Mouse (Mus musculus) frontal cortex, postnatal 14 days (tissue): Measurements from ENCODE around the gene Spata16.

ENCODE experiments used
- DNase-seq, 2 experiments: peaks; one replicate each; pipeline ENCODE4 v3.0.0; 2022; ENCODE audit warnings: low spot score in 2 of 2

Gene Spata16

GRCm38 (mm10) chr3:26832954-26833353, 195.5 kb downstream of the Spata16 start:
- no peak for DNase-seq

GRCm38 (mm10) chr3:26834178-26835050, 197.0 kb downstream of the Spata16 start:
- peak in 1 of 2 experiments; percentile 46 for DNase-seq

DNA sequence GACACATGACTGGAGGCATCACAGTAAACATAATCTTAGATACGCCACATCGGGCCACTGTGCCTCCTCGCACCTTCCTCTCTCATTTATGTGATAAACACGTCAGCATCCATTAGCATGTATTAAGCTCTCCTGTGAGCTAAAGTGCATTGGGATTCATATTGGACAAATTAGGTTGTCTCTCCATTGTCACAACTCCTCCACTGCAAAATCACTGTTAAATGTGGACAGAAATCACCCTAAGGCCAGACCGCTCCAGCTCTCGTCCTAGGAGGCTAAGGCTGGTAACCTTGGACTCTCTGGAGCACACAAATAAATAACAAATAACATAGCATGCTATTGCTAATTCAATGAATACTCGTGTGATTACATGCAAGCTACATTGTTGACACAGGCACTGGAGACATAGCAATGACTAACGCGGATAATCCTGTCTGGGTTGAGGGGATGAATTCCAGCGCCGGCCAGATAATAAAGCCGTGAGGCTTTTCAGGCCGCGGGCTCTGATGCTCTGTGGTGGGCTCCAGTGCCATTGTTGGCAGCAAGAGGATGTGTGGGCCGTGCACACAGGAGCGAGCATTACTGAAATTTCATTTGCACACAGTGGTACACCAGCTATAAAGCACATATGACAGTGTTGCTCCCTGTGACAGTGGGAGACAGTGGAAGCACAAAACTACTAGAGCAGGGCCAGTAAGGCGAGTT, 197.8 kb downstream of the Spata16 start:
- no peak for DNase-seq

DNA sequence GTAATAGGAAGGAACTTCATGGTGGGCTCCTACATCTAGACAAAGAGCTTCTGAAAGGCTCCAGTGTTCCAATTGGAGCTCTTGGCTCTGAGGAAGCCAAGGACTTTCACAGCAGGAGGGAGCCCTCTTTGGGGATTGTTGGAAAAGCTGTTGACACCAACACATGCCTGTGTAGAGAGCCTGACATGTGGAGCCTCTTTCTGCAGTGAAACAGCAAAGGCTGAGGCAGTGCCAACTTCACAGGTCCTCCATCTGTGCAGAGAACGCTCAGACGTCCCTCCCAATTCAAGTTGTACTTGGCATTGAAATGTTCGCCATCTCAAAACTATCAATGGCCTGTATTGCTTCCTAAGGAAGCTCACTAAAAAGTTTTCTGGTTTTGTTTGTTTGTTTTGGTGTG, 207.6 kb downstream of the Spata16 start:
- peak in 1 of 2 experiments; percentile 23 for DNase-seq

- no peak for DNase-seq
These were observed 210.5 kb downstream of the Spata16 start for GRCm38 (mm10) chr3:26847935-26848334.

DNA sequence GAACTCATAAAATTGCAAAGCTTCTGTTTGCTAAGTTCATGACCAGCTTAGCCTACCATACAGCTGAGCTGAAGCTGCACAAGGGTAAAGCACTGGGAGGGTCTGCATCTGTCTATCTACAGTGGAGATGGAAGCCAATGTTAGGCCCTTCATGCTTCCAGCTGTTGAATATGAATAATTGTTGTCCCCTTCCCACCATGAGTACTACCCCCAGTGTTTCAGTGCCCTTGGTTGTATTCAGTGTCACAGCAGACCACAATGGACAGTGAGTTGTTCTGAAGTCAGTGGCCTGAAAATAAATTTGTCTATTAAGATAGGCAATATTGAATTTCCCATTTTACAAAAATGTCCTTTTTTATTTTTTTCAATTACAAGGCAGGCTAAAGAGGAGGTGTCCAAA, 212.8 kb downstream of the Spata16 start:
- no peak for DNase-seq

- no peak for DNase-seq
These were observed 213.5 kb downstream of the Spata16 start for GRCm38 (mm10) chr3:26850691-26851563.

DNA sequence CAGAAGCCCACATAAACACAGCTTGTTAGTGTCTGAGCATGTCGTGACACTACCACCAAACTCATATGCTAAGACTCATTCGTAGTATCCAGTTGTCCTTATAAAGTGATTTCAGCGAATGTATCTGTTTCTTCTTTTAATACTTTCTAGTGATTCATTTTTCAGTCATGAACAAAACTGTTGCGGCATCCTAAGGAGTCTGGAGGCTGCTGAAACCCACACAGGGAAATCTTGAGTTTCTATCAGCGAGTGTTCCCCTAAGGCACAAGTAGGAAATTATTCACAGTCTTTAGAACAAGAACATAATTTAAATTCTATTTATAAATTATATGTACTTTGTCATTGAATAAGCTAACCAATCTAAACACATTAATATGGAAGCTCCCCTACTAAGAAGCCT, 216.1 kb downstream of the Spata16 start:
- DNase-seq: no peak

DNA sequence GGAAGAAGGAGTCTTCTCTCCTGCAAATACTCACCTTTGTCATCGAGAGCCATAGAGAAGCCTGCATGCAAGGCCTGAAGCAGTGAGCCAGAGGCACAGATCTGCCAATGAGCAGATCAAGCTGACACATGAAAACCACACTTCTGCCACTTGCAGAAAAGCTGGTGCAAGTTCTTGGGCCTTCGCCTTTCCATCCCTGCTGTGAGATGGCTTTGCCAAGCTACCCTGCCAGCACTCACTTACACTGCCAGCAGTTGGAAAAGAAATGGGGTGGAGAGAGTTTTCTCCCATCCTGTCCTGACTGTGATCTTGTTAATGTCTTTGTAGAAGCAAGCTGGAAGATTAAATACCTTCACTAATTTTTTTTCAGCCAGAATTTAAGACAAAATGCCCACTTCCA, 237.3 kb downstream of the Spata16 start:
- DNase-seq: no peak

DNA sequence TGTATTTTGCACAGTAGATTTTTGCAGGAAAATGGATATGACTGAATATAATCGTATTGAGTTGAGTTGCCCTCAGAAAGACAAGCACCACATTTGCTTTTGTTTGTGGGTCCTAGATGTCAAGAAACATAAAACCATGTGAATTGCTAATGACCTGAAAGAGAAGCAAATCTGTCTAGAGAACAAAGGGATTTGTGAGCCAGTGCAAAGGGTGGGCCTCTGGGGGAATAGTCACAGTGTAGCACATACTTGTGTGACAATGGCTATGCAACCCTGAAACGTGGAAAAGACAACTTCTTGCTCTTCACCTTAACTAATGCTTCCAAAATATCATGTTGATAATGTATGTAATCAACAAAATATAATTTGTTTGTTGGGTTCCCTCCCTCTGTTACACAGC, 239.9 kb downstream of the Spata16 start:
- no peak for DNase-seq

DNA sequence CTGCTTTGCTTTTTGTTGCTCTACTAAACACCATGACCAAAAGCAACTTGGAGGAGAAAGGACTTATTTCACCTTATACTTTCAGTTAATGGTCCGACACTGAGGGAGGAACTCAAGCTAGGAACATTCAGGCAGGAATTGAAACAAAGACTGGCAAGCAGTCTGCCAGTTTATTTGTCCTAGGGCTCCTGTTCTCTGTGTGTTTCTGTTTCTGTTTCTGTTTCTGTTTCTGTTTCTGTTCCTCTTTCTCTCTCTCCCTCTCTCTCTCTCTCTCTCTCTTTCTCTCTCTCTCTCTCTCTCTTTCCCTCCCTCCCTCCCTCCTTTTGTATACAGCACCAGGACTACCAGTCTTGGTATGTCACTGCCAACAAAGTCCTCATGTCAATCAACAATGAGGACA, 279.2 kb downstream of the Spata16 start:
- no peak for DNase-seq

DNA sequence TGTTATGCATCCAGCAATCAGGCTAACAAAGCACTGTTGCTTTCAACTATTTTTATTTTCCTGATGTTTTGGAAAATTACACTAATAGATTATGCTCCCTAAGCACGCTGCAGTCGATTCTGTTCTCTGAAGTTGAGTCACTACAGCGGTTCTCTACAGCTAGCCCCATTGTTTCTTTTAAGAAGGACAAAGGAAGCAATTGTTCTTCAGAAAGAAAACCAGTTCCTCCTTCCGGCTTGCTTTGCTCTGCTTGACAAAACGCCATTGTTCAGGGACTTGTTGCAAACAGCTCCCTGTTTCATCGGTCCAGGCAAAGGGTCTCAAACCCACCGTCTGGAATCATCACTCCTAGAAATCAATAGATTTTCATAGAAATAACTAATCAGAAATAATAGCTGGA, 283.6 kb downstream of the Spata16 start:
- DNase-seq: no peak

- DNase-seq: no peak
These were observed 284.2 kb downstream of the Spata16 start for GRCm38 (mm10) chr3:26921576-26921975.

DNA sequence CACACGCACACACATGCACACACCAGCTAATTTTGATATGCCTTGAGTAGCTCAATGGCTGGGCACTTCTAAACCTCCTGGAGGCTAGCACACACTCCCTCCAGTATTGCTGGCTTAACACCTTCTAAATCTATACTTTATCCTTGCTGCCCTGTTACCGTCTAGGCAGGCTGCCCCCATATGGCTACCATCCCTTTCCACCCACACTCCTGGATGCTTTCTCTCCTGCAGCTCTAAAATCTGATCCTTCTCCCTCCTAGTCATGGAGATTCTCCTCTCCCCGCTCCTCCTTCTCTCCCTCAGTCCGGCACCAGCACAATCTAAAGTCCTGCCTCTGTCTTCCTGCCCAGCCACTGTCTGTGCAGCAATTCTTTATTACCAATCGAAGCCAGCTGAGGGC, 286.0 kb downstream of the Spata16 start:
- no peak for DNase-seq

DNA sequence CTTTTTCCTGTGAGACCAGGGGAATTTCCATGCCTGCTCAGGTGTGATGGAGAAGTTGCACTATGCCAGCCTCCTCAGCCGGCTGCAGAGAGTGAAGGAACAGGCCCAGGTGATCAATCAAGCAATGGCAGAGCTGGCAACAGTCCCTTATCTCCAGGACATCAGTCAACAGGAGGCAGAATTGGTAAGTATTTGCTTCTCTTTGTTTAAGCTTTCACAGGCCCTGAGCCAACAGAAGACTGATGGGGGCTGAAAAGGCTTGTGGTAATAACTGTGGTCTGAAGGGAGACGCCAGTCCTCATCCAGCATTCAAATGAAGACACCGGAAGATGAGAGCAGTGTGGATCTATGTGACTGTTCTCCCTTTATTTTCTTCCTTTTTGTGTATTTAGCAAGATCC, 286.8 kb downstream of the Spata16 start:
- DNase-seq: no peak

DNA sequence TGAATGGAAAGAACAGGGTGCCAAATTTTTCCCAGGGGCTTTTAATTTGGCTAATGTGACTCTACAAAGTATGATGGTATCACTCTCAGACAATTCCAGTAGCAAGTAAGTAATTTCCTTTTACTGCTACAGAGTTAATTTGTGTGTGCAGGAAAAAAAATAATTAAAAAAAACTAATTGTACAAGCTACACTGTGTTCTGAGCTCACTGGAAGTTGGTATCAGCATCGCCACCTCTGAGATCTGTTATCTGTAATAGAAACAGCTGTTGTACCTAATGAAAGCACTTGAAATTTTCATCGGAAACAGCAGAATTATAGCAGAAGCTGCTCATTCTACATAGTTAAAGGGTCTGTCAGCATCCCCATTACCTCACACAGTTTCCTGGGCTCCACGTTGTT, 295.7 kb downstream of the Spata16 start:
- DNase-seq: no peak

GRCm38 (mm10) chr3:26936897-26937590, 299.6 kb downstream of the Spata16 start:
- no peak for DNase-seq

DNA sequence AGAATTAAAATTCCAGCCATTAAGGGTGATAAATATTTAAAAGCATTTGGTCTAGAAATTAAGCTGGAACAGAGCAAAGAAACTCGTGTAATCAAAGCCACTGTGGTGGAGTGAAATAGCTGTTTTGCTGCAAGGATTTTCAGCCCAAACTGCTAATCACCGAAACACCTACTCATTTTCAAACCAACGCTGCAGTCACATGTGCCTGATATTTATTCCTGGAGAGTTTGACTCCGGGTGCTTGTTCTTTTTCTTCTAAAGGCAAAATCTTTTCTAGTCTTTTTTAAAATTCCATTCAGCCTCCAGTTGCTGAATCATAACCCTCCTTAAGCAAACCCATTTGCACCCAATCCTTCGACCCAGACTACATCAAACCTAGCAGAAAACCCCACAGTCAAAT, 329.4 kb downstream of the Spata16 start:
- no peak for DNase-seq

GRCm38 (mm10) chr3:26968852-26969513, 331.6 kb downstream of the Spata16 start:
- DNase-seq: no peak

- no peak for DNase-seq
These were observed 333.1 kb downstream of the Spata16 start for GRCm38 (mm10) chr3:26970529-26970928.

DNA sequence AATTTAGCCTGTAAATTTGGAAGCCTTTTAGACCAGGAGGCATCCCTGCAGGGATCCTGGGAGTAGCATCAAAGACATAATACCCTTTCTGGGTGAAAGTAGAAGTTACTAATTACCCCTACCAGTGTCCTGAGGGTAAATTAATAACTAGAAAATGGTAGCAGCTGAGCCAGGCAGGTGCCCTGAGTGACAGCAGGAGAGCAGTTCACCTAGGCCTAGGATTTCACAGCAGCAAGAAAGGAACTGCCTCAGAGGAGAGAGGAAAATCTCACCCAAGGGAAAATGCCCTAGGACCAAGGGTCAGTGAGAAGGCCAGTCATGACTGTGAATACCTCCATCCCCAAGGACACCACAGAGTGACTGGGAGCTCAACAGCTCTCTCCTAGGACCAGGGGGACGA, 333.9 kb downstream of the Spata16 start:
- DNase-seq: no peak
